Mouse (Mus musculus) neural tube, embryonic 11.5 days (tissue): ENCODE measurements around the gene Olfr455. TPM values are rescaled to one million over a fixed set of nuclear protein-coding genes. Genes with fewer than 3 reads are reported as not detected.

Experiments used
- ATAC-seq: fragments of 200-750 bp; cut with Nextera tagmentation; 2 replicates; pipeline ENCODE4 v1.8.0; 2017; ENCODE audit warnings: moderate number of reproducible peaks, mild to moderate bottlenecking, moderate TSS enrichment, moderate library complexity; ENCODE audit not compliant: insufficient read depth, low FRiP score, low TSS enrichment
- DNase-seq: peaks from one replicate; pipeline ENCODE4 v3.0.0-alpha.2; 2015; ENCODE audit warnings: low spot score
- H3K27ac ChIP-seq: fragments of 300-500 bp; sonication (generic); 2 replicates; pipeline ENCODE4 v1.5.1; 2014; ENCODE audit warnings: low read depth, mild to moderate bottlenecking, low read length
- H3K27me3 ChIP-seq: fragments of 300-500 bp; sonication (generic); 2 replicates; pipeline ENCODE4 v1.6.1; 2014; ENCODE audit warnings: mild to moderate bottlenecking, low read length, mixed read lengths; ENCODE audit not compliant: control insufficient read depth, insufficient read depth
- H3K36me3 ChIP-seq: fragments of 300-500 bp; sonication (generic); 2 replicates; pipeline ENCODE4 v1.6.1; 2014; ENCODE audit warnings: mild to moderate bottlenecking, low read length, moderate library complexity, mixed read lengths; ENCODE audit not compliant: control insufficient read depth, insufficient read depth
- H3K4me1 ChIP-seq: fragments of 300-500 bp; sonication (generic); 2 replicates; pipeline ENCODE4 v1.6.1; 2014; ENCODE audit warnings: low read length, mixed read lengths; ENCODE audit not compliant: control insufficient read depth, insufficient read depth
- H3K4me2 ChIP-seq: fragments of 300-500 bp; sonication (generic); 2 replicates; pipeline ENCODE4 v1.6.1; 2014; ENCODE audit warnings: low read depth, mild to moderate bottlenecking, moderate library complexity
- H3K4me3 ChIP-seq: fragments of 300-500 bp; sonication (generic); 2 replicates; pipeline ENCODE4 v1.5.1; 2014; ENCODE audit warnings: low read depth, low read length
- H3K9ac ChIP-seq: fragments of 300-500 bp; sonication (generic); 2 replicates; pipeline ENCODE4 v1.6.1; 2014; ENCODE audit warnings: mild to moderate bottlenecking, low read length
- H3K9me3 ChIP-seq: fragments of 300-500 bp; sonication (generic); 2 replicates; pipeline ENCODE4 v1.6.1; 2016; ENCODE audit warnings: low read length; ENCODE audit not compliant: control insufficient read depth
- WGBS: fragments of 180-500 bp; shearing (Covaris S2); extraction: QIAGEN DNeasy Blood & Tissue Kit; methylation state at CpG from one replicate; pipeline ENCODE4 v1.1.7; 2014; 5-methylcytosine and 5-hydroxymethylcytosine counted together
- polyA plus RNA-seq: library from polyadenylated mRNA; unstranded; fragments of >200 nt; fragmentation: Nextera tagmentation; extraction: Ambion mirVana; gene quantifications from 2 replicates; pipeline ENCODE4 v1.2.1, GENCODE M21; 2014

Olfr455 gene
- polyA plus RNA-seq, 1 experiment from 2014 or later, result not detected

GRCm38 (mm10) chr6:42566076-42566598 is 18.8 kb upstream of the Olfr455 start:
- Histone ChIP-seq H3K27me3 (no peaks in the 10 kb centered on the region), H3K9me3 (no peaks in the 10 kb centered on the region), H3K4me3 (no peak overlapping the region), H3K9ac (no peak overlapping the region), H3K27ac (no peak overlapping the region), H3K4me1 (no peaks in the 10 kb centered on the region), H3K36me3 (no peaks in the 10 kb centered on the region), H3K4me2 (no peak overlapping the region)
- ATAC-seq, result no peak
- 90% methylated on average over 2 of the region's 2 CpGs for WGBS
- DNase-seq, result no peak

- ATAC-seq, result no peak
- DNase-seq, result no peak
- Histone ChIP-seq H3K27me3 (no peaks in the 10 kb centered on the region), H3K27ac (no peak overlapping the region), H3K4me2 (no peak overlapping the region), H3K9ac (no peak overlapping the region), H3K4me3 (no peak overlapping the region), H3K9me3 (no peaks in the 10 kb centered on the region), H3K36me3 (no peaks in the 10 kb centered on the region), H3K4me1 (no peaks in the 10 kb centered on the region)
- WGBS, result 85% methylated on average over 2 of the region's 2 CpGs
These were observed 14.9 kb upstream of the Olfr455 start for GRCm38 (mm10) chr6:42562280-42562679.

- Histone ChIP-seq H3K27ac (no peak overlapping the region), H3K4me2 (no peak overlapping the region), H3K9me3 (no peaks in the 10 kb centered on the region), H3K4me3 (no peak overlapping the region), H3K9ac (no peak overlapping the region), H3K36me3 (no peaks in the 10 kb centered on the region), H3K4me1 (no peaks in the 10 kb centered on the region), H3K27me3 (no peaks in the 10 kb centered on the region)
- ATAC-seq (no peak), DNase-seq (no peak)
- 80% methylated on average over 5 of the region's 5 CpGs for WGBS
These were observed 13.5 kb upstream of the Olfr455 start for GRCm38 (mm10) chr6:42560885-42561284.

- H3K27ac ChIP-seq, result no peak overlapping the region
- no peaks in the 10 kb centered on the region for H3K9me3 ChIP-seq
- H3K27me3 ChIP-seq, result no peaks in the 10 kb centered on the region
- H3K4me1 ChIP-seq, result no peaks in the 10 kb centered on the region
- DNase-seq (no peak), ATAC-seq (no peak)
- no peak overlapping the region for H3K4me3 ChIP-seq
- no peak overlapping the region for H3K9ac ChIP-seq
- H3K36me3 ChIP-seq, result no peaks in the 10 kb centered on the region
- WGBS, result 94% methylated on average over 14 of the region's 14 CpGs
- no peak overlapping the region for H3K4me2 ChIP-seq
These were observed 11.3 kb upstream of the Olfr455 start for GRCm38 (mm10) chr6:42558641-42559040.

GRCm38 (mm10) chr6:42546180-42546579 is 1.2 kb downstream of the Olfr455 start:
- Histone ChIP-seq H3K4me2 (no peak overlapping the region), H3K4me3 (no peak overlapping the region), H3K9ac (no peak overlapping the region), H3K36me3 (no peaks in the 10 kb centered on the region), H3K9me3 (no peaks in the 10 kb centered on the region), H3K4me1 (no peaks in the 10 kb centered on the region), H3K27me3 (no peaks in the 10 kb centered on the region), H3K27ac (no peak overlapping the region)
- ATAC-seq (no peak), DNase-seq (no peak)
- 95% methylated on average over 2 of the region's 2 CpGs for whole genome bisulfite sequencing

- no peak for DNase-seq
- whole genome bisulfite sequencing, result 68% methylated on average over 2 of the region's 2 CpGs
These were observed 1.9 kb downstream of the Olfr455 start for GRCm38 (mm10) chr6:42545451-42545885.

GRCm38 (mm10) chr6:42544846-42545245 is 2.5 kb downstream of the Olfr455 start:
- Histone ChIP-seq H3K27ac (no peak overlapping the region), H3K27me3 (no peaks in the 10 kb centered on the region), H3K4me1 (no peaks in the 10 kb centered on the region), H3K4me3 (no peak overlapping the region), H3K9ac (no peak overlapping the region), H3K9me3 (no peaks in the 10 kb centered on the region), H3K4me2 (no peak overlapping the region), H3K36me3 (no peaks in the 10 kb centered on the region)
- DNase-seq (no peak), ATAC-seq (no peak)
- WGBS, result 72% methylated on average over 1 of the region's 1 CpGs

More at GRCm38 (mm10) chr6:42545451-42545885, 1.9 kb downstream of the Olfr455 start:
- no peak overlapping the region for H3K4me2 ChIP-seq
- H3K36me3 ChIP-seq, result no peaks in the 10 kb centered on the region
- H3K27ac ChIP-seq, result no peak overlapping the region
- no peak overlapping the region for H3K9ac ChIP-seq
- H3K27me3 ChIP-seq, result no peaks in the 10 kb centered on the region
- H3K9me3 ChIP-seq, result no peaks in the 10 kb centered on the region
- H3K4me1 ChIP-seq, result no peaks in the 10 kb centered on the region
- no peak overlapping the region for H3K4me3 ChIP-seq
- no peak for ATAC-seq

- WGBS, result 78% methylated on average over 4 of the region's 4 CpGs
- H3K4me1 ChIP-seq, result no peaks in the 10 kb centered on the region
- ATAC-seq (no peak), DNase-seq (no peak)
- no peak overlapping the region for H3K4me2 ChIP-seq
- H3K4me3 ChIP-seq, result no peak overlapping the region
- no peak overlapping the region for H3K9ac ChIP-seq
- no peaks in the 10 kb centered on the region for H3K36me3 ChIP-seq
- H3K27ac ChIP-seq, result no peak overlapping the region
- no peaks in the 10 kb centered on the region for H3K27me3 ChIP-seq
- H3K9me3 ChIP-seq, result no peaks in the 10 kb centered on the region
These were observed 5.1 kb downstream of the Olfr455 start for GRCm38 (mm10) chr6:42542036-42543031.

- Histone ChIP-seq H3K4me1 (no peaks in the 10 kb centered on the region), H3K9ac (no peak overlapping the region), H3K4me3 (no peak overlapping the region), H3K9me3 (no peaks in the 10 kb centered on the region), H3K27me3 (no peaks in the 10 kb centered on the region), H3K27ac (no peak overlapping the region), H3K4me2 (no peak overlapping the region), H3K36me3 (no peaks in the 10 kb centered on the region)
- ATAC-seq, result no peak
- WGBS, result 95% methylated on average over 1 of the region's 1 CpGs
- no peak for DNase-seq
These were observed 6.7 kb downstream of the Olfr455 start for GRCm38 (mm10) chr6:42540681-42541080.
